In genomic region chr15:79099456-79099855, GRCm38 (mm10) we compare ENCODE assay signal across 14 mouse cellular contexts. TPM values are rescaled to one million over a fixed set of nuclear protein-coding genes. Genes with fewer than 3 reads are reported as not detected.
A peak's percentile ranks its signal among the peaks of the same experiment; 100 is the strongest.
DNase-seq lines count a peak whose midpoint lies in the region; ATAC-seq and TF ChIP-seq lines count a peak whose summit lies in the region.
"Had no signal": no experiment of that assay in that cellular context is flagged by ENCODE, and none has a peak within 500 bp of the region (broad histone marks: within the 10 kb centered on the region; RNA-seq: fewer than 3 reads in every experiment).

No protein-coding gene starts in this region.

- no peak for TF ChIP-seq POLR2A in cerebellum, adult 2 months (IDR thresholded peaks at IDR 0.05; ENCODE audit: borderline replicate concordance, insufficient read depth, low read length)

- H3K36me3 ChIP-seq in hindbrain, embryonic 14.5 days (replicated peaks; ENCODE audit: control insufficient read depth, insufficient read depth): peaks cover 18% of the 10 kb centered on the region
- H3K36me3 ChIP-seq in hindbrain, embryonic 13.5 days: peaks cover 16% of the 10 kb centered on the region
- peaks cover 17% of the 10 kb centered on the region for H3K36me3 ChIP-seq in heart, embryonic 12.5 days
- H3K36me3 ChIP-seq in kidney, embryonic 15.5 days: peaks cover 20% of the 10 kb centered on the region

- ATAC-seq in hindbrain, embryonic 14.5 days (ENCODE audit: low FRiP score): no peak
- no peak for ATAC-seq in hindbrain, embryonic 13.5 days (ENCODE audit: low FRiP score)
- ATAC-seq in heart, embryonic 12.5 days (ENCODE audit: insufficient number of reproducible peaks, low FRiP score): 0 out of 2 replicates have a peak, but pooled peaks have one; percentile 15
- 0 out of 2 replicates have a peak, but pooled peaks have one; percentile 28 for ATAC-seq in kidney, embryonic 15.5 days (replicated peaks; ENCODE audit: low FRiP score)

- H3K4me2 ChIP-seq in hindbrain, embryonic 14.5 days (replicated peaks): no peak overlapping the region
- no peak overlapping the region for H3K4me2 ChIP-seq in hindbrain, embryonic 13.5 days
- H3K4me2 ChIP-seq in heart, embryonic 12.5 days: peak overlapping the region; percentile 26
- 0 out of 2 replicates have a peak overlapping the region, but pooled peaks have one; percentile 10 for H3K4me2 ChIP-seq in kidney, embryonic 15.5 days
- H3K4me2 ChIP-seq: neural tube, embryonic 13.5 days had no signal

- no peak overlapping the region for H3K4me3 ChIP-seq in hindbrain, embryonic 14.5 days (replicated peaks; ENCODE audit: low read length)
- no peak overlapping the region for H3K4me3 ChIP-seq in hindbrain, embryonic 13.5 days
- no peak overlapping the region for H3K4me3 ChIP-seq in heart, embryonic 12.5 days
- no peak overlapping the region for H3K4me3 ChIP-seq in kidney, embryonic 15.5 days (replicated peaks)
- H3K4me3 ChIP-seq in cerebellum, adult 2 months (replicated peaks; ENCODE audit: insufficient read depth, low read depth, low read length): no peak overlapping the region
- H3K4me3 ChIP-seq: erythroblast, embryonic 14.5 days; neural tube, embryonic 13.5 days had no signal

- DNase-seq in hindbrain, embryonic 14.5 days (ENCODE audit: low spot score): no peak
- peak; percentile 57 for DNase-seq in lung, postnatal 10 days
- no peak for DNase-seq in cerebellum, adult 2 months
- DNase-seq in spleen, adult 12 weeks (ENCODE audit: low spot score): no peak
- no peak for DNase-seq in urinary bladder, adult 18-20 months (ENCODE audit: low spot score in 2 of 2)
- DNase-seq: cerebellum, adult 11 months; gastrocnemius, postnatal 25 days; layer of hippocampus, adult 9-11 months; thymus, adult 2 months had no signal

- H3K4me1 ChIP-seq in hindbrain, embryonic 14.5 days (replicated peaks; ENCODE audit: control insufficient read depth, insufficient read depth, low read length): no peaks in the 10 kb centered on the region
- 0 out of 2 replicates have a peak, but pooled peaks cover 5% of the 10 kb centered on the region for H3K4me1 ChIP-seq in hindbrain, embryonic 13.5 days (replicated peaks)
- H3K4me1 ChIP-seq in heart, embryonic 12.5 days (replicated peaks): peaks cover 71% of the 10 kb centered on the region
- H3K4me1 ChIP-seq in kidney, embryonic 15.5 days: peaks cover 38% of the 10 kb centered on the region
- H3K4me1 ChIP-seq in cerebellum, adult 2 months (ENCODE audit: control insufficient read depth, insufficient read depth, low read length): no peaks in the 10 kb centered on the region

- 0 out of 2 replicates have a peak overlapping the region, but pooled peaks have one; percentile 7 for H3K27ac ChIP-seq in hindbrain, embryonic 14.5 days
- no peak overlapping the region for H3K27ac ChIP-seq in hindbrain, embryonic 13.5 days
- H3K27ac ChIP-seq in heart, embryonic 12.5 days (ENCODE audit: poor library complexity, severe bottlenecking): peak overlapping the region; percentile 98
- peak overlapping the region; percentile 82 for H3K27ac ChIP-seq in kidney, embryonic 15.5 days
- no peak overlapping the region; the same call in 1 of the 2 replicates for H3K27ac ChIP-seq in cerebellum, adult 2 months (ENCODE audit: insufficient read depth, low read length)
- H3K27ac ChIP-seq: neural tube, embryonic 13.5 days had no signal

- TF ChIP-seq CTCF in cerebellum, adult 2 months (IDR thresholded peaks at IDR 0.05; ENCODE audit: borderline replicate concordance, insufficient read depth, low read depth, low read length): no peak

- H3K27me3 ChIP-seq in hindbrain, embryonic 14.5 days (ENCODE audit: control insufficient read depth, insufficient read depth, low read length): no peaks in the 10 kb centered on the region
- no peaks in the 10 kb centered on the region; the same call in 1 of the 2 replicates for H3K27me3 ChIP-seq in hindbrain, embryonic 13.5 days
- no peaks in the 10 kb centered on the region for H3K27me3 ChIP-seq in heart, embryonic 12.5 days (replicated peaks)
- H3K27me3 ChIP-seq in kidney, embryonic 15.5 days: no peaks in the 10 kb centered on the region
- H3K27me3 ChIP-seq in cerebellum, adult 2 months (ENCODE audit: control insufficient read depth, insufficient read depth, low read length): no peaks in the 10 kb centered on the region
- H3K27me3 ChIP-seq: neural tube, embryonic 13.5 days had no signal

- H3K9ac ChIP-seq in hindbrain, embryonic 14.5 days: no peak overlapping the region
- H3K9ac ChIP-seq in hindbrain, embryonic 13.5 days: no peak overlapping the region
- no peak overlapping the region for H3K9ac ChIP-seq in heart, embryonic 12.5 days
- no peak overlapping the region for H3K9ac ChIP-seq in kidney, embryonic 15.5 days
- H3K9ac ChIP-seq: neural tube, embryonic 13.5 days had no signal

- H3K9me3 ChIP-seq in hindbrain, embryonic 14.5 days (ENCODE audit: control insufficient read depth, low read length): no peaks in the 10 kb centered on the region
- no peaks in the 10 kb centered on the region for H3K9me3 ChIP-seq in hindbrain, embryonic 13.5 days
- no peaks in the 10 kb centered on the region for H3K9me3 ChIP-seq in heart, embryonic 12.5 days (replicated peaks)
- H3K9me3 ChIP-seq in kidney, embryonic 15.5 days (replicated peaks): no peaks in the 10 kb centered on the region
- H3K9me3 ChIP-seq: neural tube, embryonic 13.5 days had no signal

- 71% methylated on average over 4 of the region's 4 CpGs for WGBS in hindbrain, embryonic 14.5 days
- WGBS in hindbrain, embryonic 13.5 days: 76% methylated on average over 4 of the region's 4 CpGs
- 47% methylated on average over 4 of the region's 4 CpGs for whole genome bisulfite sequencing in heart, embryonic 12.5 days
- 62% methylated on average over 4 of the region's 4 CpGs for WGBS in kidney, embryonic 15.5 days
- 64% methylated on average over 4 of the region's 4 CpGs for WGBS in cerebellum, adult 2 months

RNA-seq across cellular contexts. Expression of gene Micall1, which starts 9.2 kb away (rescaled TPM):
- 12.9 and 14.3 TPM in 2 replicates for polyA plus RNA-seq in hindbrain, embryonic 14.5 days (2014; fragmentation: Nextera tagmentation; extraction: Ambion mirVana)
- 8.7 and 10.3 TPM in 2 replicates for polyA plus RNA-seq in hindbrain, embryonic 13.5 days (2015; fragmentation: Nextera tagmentation; extraction: Ambion mirVana)
- polyA plus RNA-seq in heart, embryonic 12.5 days (2016; fragmentation: Nextera tagmentation; extraction: Ambion mirVana): 24.2 and 24.3 TPM in 2 replicates
- 8.6 and 11.0 TPM in 2 replicates for polyA plus RNA-seq in kidney, embryonic 15.5 days (2015; fragmentation: Nextera tagmentation; extraction: Ambion mirVana)
- polyA plus RNA-seq in cerebellum, adult 2 months (2012; rRNA removed): 35.9 and 37.0 TPM in 2 replicates

RNA-seq across cellular contexts. Expression of gene Eif3l, which starts 24.5 kb away (rescaled TPM):
- polyA plus RNA-seq in hindbrain, embryonic 14.5 days (2014; fragmentation: Nextera tagmentation; extraction: Ambion mirVana): 170 and 177 TPM in 2 replicates
- 179 and 185 TPM in 2 replicates for polyA plus RNA-seq in hindbrain, embryonic 13.5 days (2015; fragmentation: Nextera tagmentation; extraction: Ambion mirVana)
- 165 TPM in 2 replicates for polyA plus RNA-seq in heart, embryonic 12.5 days (2016; fragmentation: Nextera tagmentation; extraction: Ambion mirVana)
- 243 and 247 TPM in 2 replicates for polyA plus RNA-seq in kidney, embryonic 15.5 days (2015; fragmentation: Nextera tagmentation; extraction: Ambion mirVana)
- 88.1 and 93.0 TPM in 2 replicates for polyA plus RNA-seq in cerebellum, adult 2 months (2012; rRNA removed)

RNA-seq across cellular contexts. Expression of gene Ankrd54, which starts 36.8 kb away (rescaled TPM):
- 42.2 and 53.1 TPM in 2 replicates for polyA plus RNA-seq in hindbrain, embryonic 14.5 days (2014; fragmentation: Nextera tagmentation; extraction: Ambion mirVana)
- 50.4 and 51.5 TPM in 2 replicates for polyA plus RNA-seq in hindbrain, embryonic 13.5 days (2015; fragmentation: Nextera tagmentation; extraction: Ambion mirVana)
- 29.0 and 30.0 TPM in 2 replicates for polyA plus RNA-seq in heart, embryonic 12.5 days (2016; fragmentation: Nextera tagmentation; extraction: Ambion mirVana)
- 47.7 and 56.3 TPM in 2 replicates for polyA plus RNA-seq in kidney, embryonic 15.5 days (2015; fragmentation: Nextera tagmentation; extraction: Ambion mirVana)
- 40.7 and 42.8 TPM in 2 replicates for polyA plus RNA-seq in cerebellum, adult 2 months (2012; rRNA removed)

RNA-seq across cellular contexts. Expression of gene Polr2f, which starts 41.4 kb away (rescaled TPM):
- 273 and 298 TPM in 2 replicates for polyA plus RNA-seq in hindbrain, embryonic 14.5 days (2014; fragmentation: Nextera tagmentation; extraction: Ambion mirVana)
- polyA plus RNA-seq in hindbrain, embryonic 13.5 days (2015; fragmentation: Nextera tagmentation; extraction: Ambion mirVana): 263 and 295 TPM in 2 replicates
- polyA plus RNA-seq in heart, embryonic 12.5 days (2016; fragmentation: Nextera tagmentation; extraction: Ambion mirVana): 265 and 289 TPM in 2 replicates
- polyA plus RNA-seq in kidney, embryonic 15.5 days (2015; fragmentation: Nextera tagmentation; extraction: Ambion mirVana): 303 and 317 TPM in 2 replicates
- 107 and 110 TPM in 2 replicates for polyA plus RNA-seq in cerebellum, adult 2 months (2012; rRNA removed)

RNA-seq across cellular contexts. Expression of gene 1700088E04Rik, which starts 41.6 kb away (rescaled TPM):
- polyA plus RNA-seq in hindbrain, embryonic 14.5 days (2014; fragmentation: Nextera tagmentation; extraction: Ambion mirVana): 18.3 and 19.1 TPM in 2 replicates
- 15.3 and 22.1 TPM in 2 replicates for polyA plus RNA-seq in hindbrain, embryonic 13.5 days (2015; fragmentation: Nextera tagmentation; extraction: Ambion mirVana)
- 6.3 and 6.6 TPM in 2 replicates for polyA plus RNA-seq in heart, embryonic 12.5 days (2016; fragmentation: Nextera tagmentation; extraction: Ambion mirVana)
- polyA plus RNA-seq in kidney, embryonic 15.5 days (2015; fragmentation: Nextera tagmentation; extraction: Ambion mirVana): 7.7 and 10.5 TPM in 2 replicates
- polyA plus RNA-seq in cerebellum, adult 2 months (2012; rRNA removed): 6.7 and 10.8 TPM in 2 replicates
- polyA plus RNA-seq: erythroblast, embryonic 14.5 days had no signal

Comparison
In these comparisons a context has a peak if more than half of its experiments do, and no peak if none do; other contexts are left out.
1. H3K27ac ChIP-seq: peak in hindbrain, embryonic 14.5 days (single experiment), heart, embryonic 12.5 days (single experiment) and kidney, embryonic 15.5 days (single experiment); none in hindbrain, embryonic 13.5 days (single experiment) and cerebellum, adult 2 months (single experiment).
2. ATAC-seq: peak in heart, embryonic 12.5 days (single experiment) and kidney, embryonic 15.5 days (single experiment); none in hindbrain, embryonic 14.5 days (single experiment) and hindbrain, embryonic 13.5 days (single experiment).
3. H3K4me2 ChIP-seq: peak in heart, embryonic 12.5 days (single experiment) and kidney, embryonic 15.5 days (single experiment); none in hindbrain, embryonic 14.5 days (single experiment) and hindbrain, embryonic 13.5 days (single experiment).